Mouse (Mus musculus) midbrain, embryonic 12.5 days (tissue): ENCODE results near the gene Ccdc86. TPM values are rescaled to one million over a fixed set of nuclear protein-coding genes. Genes with fewer than 3 reads are reported as not detected.
A peak's percentile ranks its signal among the peaks of the same experiment; 100 is the strongest.

Experiments
- ATAC-seq: fragments of 200-750 bp; cut with Nextera tagmentation; 2 replicates; pipeline ENCODE4 v1.8.0; 2017; ENCODE audit warnings: low read depth, moderate TSS enrichment, moderate library complexity; ENCODE audit not compliant: low FRiP score
- H3K27ac ChIP-seq: fragments of 300-500 bp; sonication (generic); replicated peaks from 2 replicates; pipeline ENCODE4 v1.5.1; 2016; ENCODE audit warnings: mild to moderate bottlenecking
- H3K27me3 ChIP-seq: fragments of 300-500 bp; sonication (generic); 2 replicates; pipeline ENCODE4 v1.6.1; 2016; ENCODE audit warnings: mild to moderate bottlenecking
- H3K36me3 ChIP-seq: fragments of 300-500 bp; sonication (generic); 2 replicates; pipeline ENCODE4 v1.6.1; 2016
- H3K4me1 ChIP-seq: fragments of 300-500 bp; sonication (generic); 2 replicates; pipeline ENCODE4 v1.6.1; 2016
- H3K4me2 ChIP-seq: fragments of 300-500 bp; sonication (generic); replicated peaks from 2 replicates; pipeline ENCODE4 v1.6.1; 2016; ENCODE audit warnings: mild to moderate bottlenecking, moderate library complexity
- H3K4me3 ChIP-seq: fragments of 300-500 bp; sonication (generic); 2 replicates; pipeline ENCODE4 v1.5.1; 2016; ENCODE audit warnings: mild to moderate bottlenecking
- H3K9ac ChIP-seq: fragments of 300-500 bp; sonication (generic); replicated peaks from 2 replicates; pipeline ENCODE4 v1.6.1; 2016; ENCODE audit warnings: mild to moderate bottlenecking, moderate library complexity
- H3K9me3 ChIP-seq: fragments of 300-500 bp; sonication (generic); 2 replicates; pipeline ENCODE4 v1.6.1; 2016; ENCODE audit warnings: mild to moderate bottlenecking
- WGBS: fragments of 180-500 bp; shearing (Covaris S2); methylation state at CpG from one replicate; pipeline ENCODE4 v1.1.7; 2016; 5-methylcytosine and 5-hydroxymethylcytosine counted together
- polyA plus RNA-seq: library from polyadenylated mRNA; unstranded; fragments of >200 nt; fragmentation: Nextera tagmentation; extraction: Ambion mirVana; gene quantifications from 2 replicates; pipeline ENCODE4 v1.2.1, GENCODE M21; 2016

The Ccdc86 gene
- polyA plus RNA-seq, 1 experiment from 2014 or later = 23.7 TPM

DNA sequence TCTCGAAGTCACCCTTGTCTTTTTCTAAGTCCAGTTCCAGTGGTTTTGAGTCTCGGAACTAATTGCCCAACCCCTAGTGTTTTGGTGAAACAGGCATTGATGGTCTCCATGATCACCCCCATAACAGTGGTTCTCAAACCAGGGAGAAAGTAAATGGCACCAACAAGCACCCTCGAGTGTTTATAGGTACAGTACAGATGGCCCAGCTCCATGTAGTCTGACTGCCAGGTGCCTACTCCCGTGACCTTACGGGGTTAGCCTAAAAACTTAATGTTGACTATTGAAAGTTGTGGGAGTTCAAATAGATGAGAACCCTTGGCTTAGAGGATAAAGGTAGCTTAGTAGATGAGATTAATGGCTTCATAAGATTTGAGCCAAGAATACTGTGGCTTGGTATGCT is 48.0 kb downstream of the Ccdc86 start:
- no peak overlapping the region for H3K4me3 ChIP-seq

DNA sequence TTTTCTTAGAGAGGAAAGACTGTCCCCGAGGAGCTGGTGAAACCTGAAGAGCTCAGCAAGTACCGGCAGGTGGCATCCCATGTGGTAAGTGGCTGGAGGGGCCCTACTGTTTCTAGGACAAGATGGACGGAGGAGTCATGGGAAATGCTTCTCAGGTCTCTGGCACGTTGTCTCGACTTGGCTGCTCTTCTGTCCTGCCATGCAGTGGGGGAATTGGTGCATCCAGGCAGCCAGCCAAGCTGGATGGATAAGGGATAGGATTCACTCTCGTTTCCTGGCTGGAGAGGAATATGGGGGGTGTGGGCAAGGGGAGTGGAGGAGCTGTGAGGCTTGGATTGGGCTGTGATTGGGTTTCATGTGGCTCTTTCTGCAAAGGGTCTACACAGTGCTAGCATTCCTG is 48.8 kb downstream of the Ccdc86 start:
- Histone ChIP-seq H3K4me1 (peaks cover 16% of the 10 kb centered on the region), H3K9me3 (no peaks in the 10 kb centered on the region), H3K9ac (no peak overlapping the region), H3K4me2 (no peak overlapping the region), H3K36me3 (peaks cover 80% of the 10 kb centered on the region), H3K27ac (no peak overlapping the region), H3K4me3 (no peak overlapping the region), H3K27me3 (no peaks in the 10 kb centered on the region)
- 91% methylated on average over 6 of the region's 6 CpGs for WGBS
- no peak for ATAC-seq

More for the DNA sequence above, 48.0 kb downstream of the Ccdc86 start:
- Histone ChIP-seq H3K36me3 (peaks cover 87% of the 10 kb centered on the region), H3K9ac (no peak overlapping the region), H3K4me1 (peaks cover 12% of the 10 kb centered on the region), H3K27me3 (no peaks in the 10 kb centered on the region), H3K27ac (no peak overlapping the region), H3K4me2 (no peak overlapping the region), H3K9me3 (no peaks in the 10 kb centered on the region)
- WGBS = 95% methylated on average over 5 of the region's 5 CpGs
- ATAC-seq = no peak

DNA sequence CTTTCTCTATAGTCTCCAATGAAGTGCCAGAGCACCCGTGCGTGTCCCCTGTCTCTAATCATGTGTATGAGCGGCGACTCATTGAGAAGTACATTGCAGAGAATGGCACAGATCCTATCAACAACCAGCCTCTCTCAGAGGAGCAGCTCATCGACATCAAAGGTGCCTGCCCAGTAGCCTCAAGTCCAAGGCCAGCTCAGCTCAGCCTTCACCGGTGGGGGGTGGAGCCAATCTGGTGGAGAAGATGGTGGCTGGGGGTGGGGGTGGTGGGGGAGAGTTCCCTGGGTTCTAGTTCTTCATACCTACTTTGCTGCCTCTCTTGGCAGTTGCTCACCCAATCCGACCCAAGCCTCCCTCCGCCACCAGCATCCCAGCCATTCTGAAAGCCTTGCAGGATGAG is 51.6 kb downstream of the Ccdc86 start:
- Histone ChIP-seq H3K4me1 (peaks cover 16% of the 10 kb centered on the region), H3K4me3 (no peak overlapping the region), H3K9me3 (no peaks in the 10 kb centered on the region), H3K9ac (no peak overlapping the region), H3K27ac (no peak overlapping the region), H3K36me3 (peaks cover 52% of the 10 kb centered on the region), H3K27me3 (no peaks in the 10 kb centered on the region), H3K4me2 (no peak overlapping the region)
- WGBS = 87% methylated on average over 8 of the region's 8 CpGs
- ATAC-seq = no peak

DNA sequence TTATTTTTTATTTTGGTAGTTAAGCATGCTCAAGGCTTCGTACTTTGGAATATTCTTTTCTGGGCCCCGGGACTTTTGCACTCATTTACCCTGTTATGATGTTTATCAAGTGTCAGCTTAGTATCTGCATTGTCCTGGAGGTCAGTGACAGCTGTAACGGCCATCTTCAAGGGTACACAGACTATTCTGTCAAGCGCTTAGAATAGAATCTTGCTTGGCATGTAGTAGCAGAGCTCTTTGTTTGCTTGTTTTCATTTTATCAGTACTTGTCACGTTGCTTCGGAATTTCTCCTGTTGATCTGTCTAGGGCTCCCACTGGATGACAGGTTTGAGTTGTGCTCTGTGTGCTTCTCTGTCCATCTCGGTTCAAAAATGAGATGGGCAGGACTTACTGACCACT is 52.2 kb downstream of the Ccdc86 start:
- peaks cover 16% of the 10 kb centered on the region for H3K4me1 ChIP-seq
- H3K4me2 ChIP-seq = peak overlapping the region; percentile 84
- 0 out of 2 replicates have a peak overlapping the region, but pooled peaks have one; percentile 90 for H3K4me3 ChIP-seq
- WGBS = 84% methylated on average over 7 of the region's 7 CpGs
- H3K9ac ChIP-seq = peak overlapping the region; percentile 89; the same call in 1 of the 2 replicates
- H3K27me3 ChIP-seq = no peaks in the 10 kb centered on the region
- peaks cover 45% of the 10 kb centered on the region for H3K36me3 ChIP-seq
- H3K9me3 ChIP-seq = no peaks in the 10 kb centered on the region
- no peak overlapping the region for H3K27ac ChIP-seq
- ATAC-seq = no peak

DNA sequence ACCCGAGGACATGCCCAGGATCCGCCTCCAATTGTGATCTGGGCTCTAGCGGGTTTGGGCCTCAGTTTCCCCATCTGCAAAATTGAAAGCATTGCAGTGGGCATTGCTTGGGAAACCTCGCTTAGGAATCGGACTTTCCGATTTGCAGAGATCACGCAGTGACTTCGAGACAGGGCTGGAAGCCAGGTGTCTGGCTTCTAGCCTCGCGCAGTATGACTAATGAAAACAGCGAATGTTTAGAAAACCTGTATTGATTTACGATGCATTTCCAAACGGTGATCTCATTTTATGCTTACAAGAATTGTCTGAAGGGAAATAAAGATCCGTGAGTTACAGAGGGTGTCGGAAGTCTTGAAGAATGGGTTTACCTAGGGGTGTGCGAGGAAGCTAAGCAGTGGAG is 53.4 kb downstream of the Ccdc86 start:
- Histone ChIP-seq H3K27me3 (no peaks in the 10 kb centered on the region), H3K9me3 (no peaks in the 10 kb centered on the region), H3K36me3 (peaks cover 34% of the 10 kb centered on the region), H3K4me1 (peaks cover 16% of the 10 kb centered on the region), H3K4me3 (peak overlapping the region; percentile 90), H3K4me2 (peak overlapping the region; percentile 84), H3K9ac (peak overlapping the region; percentile 89), H3K27ac (peak overlapping the region; percentile 92)
- 3% methylated on average over 16 of the region's 16 CpGs for WGBS
- no peak for ATAC-seq

DNA sequence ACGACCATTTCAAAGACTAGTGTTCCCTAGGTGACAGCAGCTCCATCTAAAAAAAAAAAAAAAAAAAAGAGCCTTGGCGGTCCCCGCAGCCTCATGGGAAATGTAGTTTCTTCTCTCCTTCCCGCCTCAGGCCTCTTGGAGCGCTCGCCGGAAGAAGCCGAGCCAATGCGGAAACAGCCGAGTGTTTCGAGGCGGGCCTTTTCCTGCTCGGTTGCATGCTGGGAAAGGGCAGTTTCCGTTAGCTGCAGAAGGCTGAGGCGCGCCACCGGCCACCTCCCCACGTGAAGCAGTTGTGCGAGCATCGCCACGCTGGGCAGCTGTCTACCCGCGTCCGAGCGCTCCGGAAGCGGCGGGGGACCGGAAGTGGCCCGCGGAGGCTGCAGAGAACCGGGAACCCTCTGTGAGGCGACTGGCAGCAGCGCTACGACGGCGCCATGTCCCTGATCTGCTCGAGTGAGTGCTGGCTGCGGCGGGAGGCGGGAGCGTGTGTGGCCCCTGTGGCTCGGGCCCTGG is 54.0 kb downstream of the Ccdc86 start, which contains the start of gene Prpf19:
TSS of gene Prpf19 (plus strand) at position 216 of the 513 bp plus-strand sequence.
- peak; percentile 96 for ATAC-seq
- Histone ChIP-seq H3K4me1 (peaks cover 16% of the 10 kb centered on the region), H3K9me3 (no peaks in the 10 kb centered on the region), H3K36me3 (peaks cover 27% of the 10 kb centered on the region), H3K9ac (peak within 1 kb of the TSS; percentile 89), H3K27ac (peak within 1 kb of the TSS; percentile 92), H3K4me2 (peak within 1 kb of the TSS; percentile 84), H3K27me3 (no peaks in the 10 kb centered on the region), H3K4me3 (peak within 1 kb of the TSS; percentile 90)
- WGBS = under 1% methylated on average over 43 of the region's 43 CpGs

DNA sequence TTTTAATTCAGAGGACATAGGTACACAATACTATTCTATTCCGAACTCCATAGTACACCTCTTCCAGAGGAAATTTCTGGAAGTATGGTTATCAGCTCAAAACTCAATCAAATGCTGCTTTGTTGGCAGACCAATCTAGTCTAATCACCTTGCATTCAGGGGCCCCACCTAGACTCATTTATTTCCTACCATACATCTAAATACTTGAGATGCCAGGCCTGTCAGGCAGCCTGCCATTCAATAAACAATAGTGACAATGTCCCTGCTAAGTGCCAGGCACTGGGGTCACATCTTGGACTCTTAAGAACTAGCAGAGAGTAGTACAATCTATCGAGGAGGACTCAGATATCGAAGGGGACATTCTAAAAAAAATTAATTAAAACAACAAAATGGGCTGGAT is 56.9 kb downstream of the Ccdc86 start:
- no peaks in the 10 kb centered on the region for H3K9me3 ChIP-seq
- WGBS = 88% methylated on average over 3 of the region's 3 CpGs

More for the DNA sequence above, 56.9 kb downstream of the Ccdc86 start:
- ATAC-seq = no peak
- Histone ChIP-seq H3K4me3 (no peak overlapping the region), H3K27ac (no peak overlapping the region), H3K36me3 (no peaks in the 10 kb centered on the region), H3K27me3 (no peaks in the 10 kb centered on the region), H3K4me1 (peaks cover 16% of the 10 kb centered on the region), H3K9ac (no peak overlapping the region), H3K4me2 (no peak overlapping the region)

Other genes starting within 250 kb of the Ccdc86 start
- 0.27 and 0.32 TPM in 2 replicates for gene Cd5, start 210.3 kb downstream of the Ccdc86 start, polyA plus RNA-seq
- not detected in 2 replicates for gene Cd6, start 119.2 kb downstream of the Ccdc86 start, polyA plus RNA-seq
- 0.12 and 0.29 TPM in 2 replicates for gene Slc15a3, start 109.5 kb downstream of the Ccdc86 start, polyA plus RNA-seq
- 146 and 150 TPM in 2 replicates for gene Tmem132a, start 79.3 kb downstream of the Ccdc86 start, polyA plus RNA-seq
- gene Tmem109, start 67.3 kb downstream of the Ccdc86 start, polyA plus RNA-seq = 36.4 and 40.3 TPM in 2 replicates
- 39.1 and 41.1 TPM in 2 replicates for gene Prpf19, start 54.0 kb downstream of the Ccdc86 start, polyA plus RNA-seq
- gene Zp1, start 28.6 kb downstream of the Ccdc86 start, polyA plus RNA-seq = 0.38 TPM in 1 of 2 replicates, not detected in the other
- 0.09 and 0.12 TPM in 2 replicates for gene Ptgdr2, start 12.1 kb downstream of the Ccdc86 start, polyA plus RNA-seq
- gene Ms4a10, start 25.4 kb upstream of the Ccdc86 start, polyA plus RNA-seq = not detected in 2 replicates
- not detected in 2 replicates for gene Ms4a15, start 44.0 kb upstream of the Ccdc86 start, polyA plus RNA-seq
- not detected in 2 replicates for gene Ms4a18, start 68.8 kb upstream of the Ccdc86 start, polyA plus RNA-seq
- not detected in 2 replicates for gene Ms4a8a, start 131.8 kb upstream of the Ccdc86 start, polyA plus RNA-seq
- gene 1700017D01Rik, start 181.6 kb upstream of the Ccdc86 start, polyA plus RNA-seq = not detected in 2 replicates
- not detected in 2 replicates for gene 1700025F22Rik, start 216.1 kb upstream of the Ccdc86 start, polyA plus RNA-seq
- gene Ms4a13, start 247.5 kb upstream of the Ccdc86 start, polyA plus RNA-seq = not detected in 2 replicates